Mouse (Mus musculus) heart, embryonic 15.5 days (tissue): ENCODE data around the gene Bbs9. TPM values are rescaled to one million over a fixed set of nuclear protein-coding genes. Genes with fewer than 3 reads are reported as not detected.

Experiments used
- ATAC-seq: fragments of 200-750 bp; cut with Nextera tagmentation; replicated peaks from 2 replicates; pipeline ENCODE4 v1.8.0; 2017; ENCODE audit warnings: low read depth, moderate TSS enrichment; ENCODE audit not compliant: insufficient number of reproducible peaks, insufficient read depth, low FRiP score
- H3K27ac ChIP-seq: fragments of 300-500 bp; sonication (generic); 2 replicates; pipeline ENCODE4 v1.5.1; 2015; ENCODE audit warnings: mild to moderate bottlenecking, inconsistent platforms
- H3K27me3 ChIP-seq: fragments of 300-500 bp; sonication (generic); 2 replicates; pipeline ENCODE4 v1.6.1; 2015; ENCODE audit warnings: inconsistent platforms
- H3K36me3 ChIP-seq: fragments of 300-500 bp; sonication (generic); 2 replicates; pipeline ENCODE4 v1.6.1; 2015; ENCODE audit warnings: mild to moderate bottlenecking, inconsistent platforms
- H3K4me1 ChIP-seq: fragments of 300-500 bp; sonication (generic); replicated peaks from 2 replicates; pipeline ENCODE4 v1.6.1; 2015; ENCODE audit warnings: inconsistent platforms
- H3K4me2 ChIP-seq: fragments of 300-500 bp; sonication (generic); 2 replicates; pipeline ENCODE4 v1.6.1; 2015; ENCODE audit warnings: inconsistent platforms, mild to moderate bottlenecking, moderate library complexity
- H3K4me3 ChIP-seq: fragments of 300-500 bp; sonication (generic); 2 replicates; pipeline ENCODE4 v1.5.1; 2015; ENCODE audit warnings: mild to moderate bottlenecking, inconsistent platforms
- H3K9ac ChIP-seq: fragments of 300-500 bp; sonication (generic); 2 replicates; pipeline ENCODE4 v1.6.1; 2015; ENCODE audit warnings: mild to moderate bottlenecking, inconsistent platforms
- H3K9me3 ChIP-seq: fragments of 300-500 bp; sonication (generic); replicated peaks from 2 replicates; pipeline ENCODE4 v1.6.1; 2016; ENCODE audit warnings: inconsistent platforms
- WGBS: fragments of 180-500 bp; shearing (Covaris S2); methylation state at CpG from one replicate; pipeline ENCODE4 v1.1.7; 2015; ENCODE audit warnings: mixed read lengths; 5-methylcytosine and 5-hydroxymethylcytosine counted together
- polyA plus RNA-seq: library from polyadenylated mRNA; unstranded; fragments of >200 nt; fragmentation: Nextera tagmentation; extraction: Ambion mirVana; gene quantifications from 2 replicates; pipeline ENCODE4 v1.2.1, GENCODE M21; 2015

The Bbs9 gene
- polyA plus RNA-seq, 1 experiment from 2014 or later: 7.6 TPM

DNA sequence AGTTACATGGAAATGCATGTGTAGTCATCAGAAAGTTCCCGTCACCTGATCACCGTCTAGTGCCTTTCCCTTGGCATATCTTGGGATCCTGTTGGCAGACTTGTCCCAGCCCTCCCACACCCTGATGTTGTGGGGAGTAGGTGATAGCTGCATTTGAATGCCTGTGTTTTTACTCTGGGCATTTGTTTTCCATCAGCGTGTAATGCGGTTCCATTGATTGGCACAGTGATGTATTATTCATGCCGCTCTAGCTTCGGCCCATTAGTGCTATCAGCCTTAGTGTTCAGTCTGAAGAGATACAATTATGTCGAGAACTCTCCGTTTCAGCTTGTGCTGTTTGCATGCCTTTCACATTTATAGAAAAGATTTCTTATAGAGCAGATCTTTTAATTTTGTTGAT is 259.9 kb downstream of the Bbs9 start:
- H3K9ac ChIP-seq: no peak overlapping the region
- 63% methylated on average over 8 of the region's 8 CpGs for WGBS

DNA sequence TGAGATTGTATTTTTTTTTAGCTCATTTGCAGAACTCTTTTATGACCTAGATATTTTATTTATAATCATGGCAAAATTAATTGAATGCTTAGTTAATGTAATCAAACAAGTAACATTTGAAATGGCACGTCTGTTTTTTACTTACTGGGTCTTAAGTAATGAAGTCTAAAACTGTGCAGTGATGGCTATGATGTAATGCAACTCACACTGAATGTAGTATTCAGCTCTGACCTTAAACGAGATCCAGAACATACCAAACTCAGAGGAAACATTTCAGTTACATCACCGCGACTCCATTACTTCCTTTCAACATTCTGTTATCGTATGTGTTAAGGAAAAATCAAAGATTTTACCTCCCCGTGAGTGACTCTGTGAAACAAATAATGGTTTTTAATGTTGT is 262.4 kb downstream of the Bbs9 start:
- Histone ChIP-seq H3K4me1 (no peaks in the 10 kb centered on the region), H3K36me3 (no peaks in the 10 kb centered on the region), H3K27me3 (no peaks in the 10 kb centered on the region), H3K9me3 (no peaks in the 10 kb centered on the region), H3K4me3 (no peak overlapping the region), H3K4me2 (no peak overlapping the region), H3K9ac (no peak overlapping the region), H3K27ac (no peak overlapping the region)
- ATAC-seq: no peak
- 65% methylated on average over 6 of the region's 6 CpGs for WGBS

More for the DNA sequence above, 259.9 kb downstream of the Bbs9 start:
- no peak overlapping the region for H3K4me3 ChIP-seq
- H3K36me3 ChIP-seq: no peaks in the 10 kb centered on the region
- no peak overlapping the region for H3K27ac ChIP-seq
- no peaks in the 10 kb centered on the region for H3K4me1 ChIP-seq
- ATAC-seq: no peak
- H3K27me3 ChIP-seq: no peaks in the 10 kb centered on the region
- H3K9me3 ChIP-seq: no peaks in the 10 kb centered on the region
- no peak overlapping the region for H3K4me2 ChIP-seq

DNA sequence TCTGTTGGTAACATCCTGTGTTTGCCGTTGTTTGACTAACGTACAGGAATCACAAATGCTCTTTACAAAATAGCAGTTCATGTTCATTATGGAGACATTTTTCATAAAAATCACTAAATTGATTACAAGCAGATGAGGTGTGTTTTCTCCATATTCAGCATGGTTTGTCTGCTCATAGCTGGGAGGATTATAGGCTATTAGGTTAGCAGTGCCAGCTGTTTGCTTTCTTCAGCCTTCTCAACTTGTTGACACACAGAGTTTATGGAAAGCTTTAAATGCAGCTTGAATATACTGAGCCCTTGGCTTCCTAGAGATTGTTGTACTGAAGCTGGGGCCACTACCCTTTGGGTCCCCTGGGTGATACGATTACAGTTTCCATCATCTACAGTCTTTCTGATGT is 263.3 kb downstream of the Bbs9 start:
- Histone ChIP-seq H3K27ac (no peak overlapping the region), H3K9me3 (no peaks in the 10 kb centered on the region), H3K9ac (no peak overlapping the region), H3K4me1 (no peaks in the 10 kb centered on the region), H3K27me3 (no peaks in the 10 kb centered on the region), H3K4me3 (no peak overlapping the region), H3K36me3 (no peaks in the 10 kb centered on the region), H3K4me2 (no peak overlapping the region)
- no peak for ATAC-seq
- 87% methylated on average over 3 of the region's 3 CpGs for WGBS

DNA sequence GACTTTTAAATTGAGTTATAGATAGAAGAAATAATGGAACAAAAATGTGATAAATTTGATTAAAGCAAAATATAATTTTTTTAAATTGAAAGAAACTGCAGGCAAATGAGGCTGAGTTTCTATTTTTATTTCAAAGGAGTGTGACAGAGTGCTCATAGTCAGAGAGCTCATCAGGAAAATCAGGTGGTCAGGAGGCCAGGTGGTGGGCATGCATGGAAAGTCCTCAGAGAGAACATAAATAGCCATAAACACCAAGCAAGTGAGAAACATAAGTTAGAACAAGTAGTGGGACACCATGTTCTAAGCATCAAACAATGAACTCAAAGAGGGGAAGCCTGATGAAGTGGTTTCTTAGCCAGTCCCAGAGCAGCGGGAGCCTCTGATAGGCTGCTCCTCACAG is 266.5 kb downstream of the Bbs9 start:
- Histone ChIP-seq H3K27me3 (no peaks in the 10 kb centered on the region), H3K9me3 (no peaks in the 10 kb centered on the region), H3K9ac (no peak overlapping the region), H3K27ac (no peak overlapping the region), H3K4me3 (no peak overlapping the region), H3K4me2 (no peak overlapping the region), H3K36me3 (no peaks in the 10 kb centered on the region), H3K4me1 (no peaks in the 10 kb centered on the region)
- ATAC-seq: no peak
- WGBS: 90% methylated on average over 1 of the region's 1 CpGs

DNA sequence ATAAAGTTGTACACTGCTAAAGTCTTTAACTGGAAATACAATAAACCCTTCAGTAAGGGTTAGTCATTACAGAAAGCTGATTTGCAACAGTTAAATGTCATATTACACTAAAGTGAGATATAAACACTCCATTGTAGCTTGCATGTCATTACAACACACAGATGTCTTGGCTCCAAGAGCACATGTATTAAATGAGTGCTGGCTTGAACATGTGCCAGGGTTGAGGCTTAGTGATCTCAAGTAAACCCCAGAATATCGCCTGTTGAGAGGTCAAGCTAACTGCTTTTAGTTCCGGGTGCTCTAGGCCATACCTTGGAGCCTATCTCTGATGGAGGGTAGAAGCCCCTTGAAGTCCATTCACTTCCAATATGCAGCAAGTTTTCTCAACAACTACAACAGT is 273.1 kb downstream of the Bbs9 start:
- Histone ChIP-seq H3K4me3 (no peak overlapping the region), H3K9ac (no peak overlapping the region), H3K36me3 (no peaks in the 10 kb centered on the region), H3K27ac (no peak overlapping the region), H3K4me2 (no peak overlapping the region), H3K27me3 (no peaks in the 10 kb centered on the region), H3K4me1 (no peaks in the 10 kb centered on the region), H3K9me3 (no peaks in the 10 kb centered on the region)
- WGBS: 65% methylated on average over 2 of the region's 2 CpGs
- no peak for ATAC-seq

DNA sequence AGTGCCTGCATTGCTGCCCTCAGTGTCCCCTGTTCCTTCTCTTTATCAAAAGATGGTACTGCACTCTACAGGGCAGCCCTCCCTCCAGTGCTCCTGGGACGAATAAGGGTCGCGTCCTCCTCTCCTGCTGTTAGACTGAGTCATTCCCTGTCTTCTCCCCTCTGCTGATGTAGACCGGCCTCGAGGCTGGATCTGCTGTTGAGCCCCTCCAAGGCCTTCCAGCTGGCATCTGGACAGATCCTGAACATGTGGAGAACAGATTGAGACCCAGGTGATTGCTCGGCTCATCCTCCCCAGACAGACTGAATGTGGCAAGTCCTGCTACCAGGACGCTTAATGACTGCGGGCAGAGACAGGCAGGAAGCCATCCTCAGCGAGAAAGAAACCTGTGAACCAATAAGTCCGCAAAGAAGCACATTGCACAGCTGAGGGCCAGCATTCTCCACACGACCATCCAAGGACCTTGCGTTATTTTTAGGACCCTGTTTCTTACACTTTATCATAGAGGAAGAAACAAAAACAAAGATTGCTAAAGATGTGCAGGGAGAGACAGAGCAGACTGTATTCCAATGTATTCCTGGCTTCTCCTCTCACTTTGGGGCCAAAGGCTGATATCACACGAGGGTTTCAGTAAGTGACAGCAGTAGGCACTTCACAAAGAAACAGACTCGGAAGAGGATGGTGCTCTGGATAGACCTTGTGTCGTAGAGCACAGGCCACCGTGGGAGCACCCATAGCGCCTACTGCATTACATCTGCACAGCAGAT is 275.4 kb downstream of the Bbs9 start:
- no peak overlapping the region for H3K27ac ChIP-seq
- 65% methylated on average over 17 of the region's 17 CpGs for WGBS

DNA sequence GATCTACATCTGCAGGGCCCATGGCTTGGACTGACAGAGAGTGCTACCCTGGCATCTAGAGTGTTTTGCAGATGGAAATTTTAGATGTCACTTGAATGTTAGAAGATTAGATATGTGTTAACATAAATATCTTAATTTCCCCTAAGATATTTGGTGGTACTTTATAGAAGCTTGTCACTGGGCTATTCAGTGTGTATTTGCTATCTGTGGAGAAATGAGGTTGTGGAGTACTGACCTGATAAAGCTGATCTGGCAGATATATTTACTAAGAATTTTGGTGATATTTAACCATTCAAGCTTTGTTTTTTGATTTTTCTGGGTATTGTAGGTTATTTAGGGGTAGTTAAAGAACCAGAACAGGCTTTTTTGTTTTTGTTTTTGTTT is 276.0 kb downstream of the Bbs9 start:
- H3K4me2 ChIP-seq: no peak overlapping the region
- no peak overlapping the region for H3K4me3 ChIP-seq
- no peak overlapping the region for H3K27ac ChIP-seq
- H3K4me1 ChIP-seq: no peaks in the 10 kb centered on the region
- no peak overlapping the region for H3K9ac ChIP-seq
- H3K9me3 ChIP-seq: no peaks in the 10 kb centered on the region
- H3K27me3 ChIP-seq: no peaks in the 10 kb centered on the region
- no peaks in the 10 kb centered on the region for H3K36me3 ChIP-seq
- no peak for ATAC-seq

More for the DNA sequence above, 275.4 kb downstream of the Bbs9 start:
- Histone ChIP-seq H3K4me3 (no peak overlapping the region), H3K27me3 (no peaks in the 10 kb centered on the region), H3K4me1 (no peaks in the 10 kb centered on the region), H3K9me3 (no peaks in the 10 kb centered on the region), H3K4me2 (no peak overlapping the region), H3K36me3 (no peaks in the 10 kb centered on the region), H3K9ac (no peak overlapping the region)
- ATAC-seq: no peak

DNA sequence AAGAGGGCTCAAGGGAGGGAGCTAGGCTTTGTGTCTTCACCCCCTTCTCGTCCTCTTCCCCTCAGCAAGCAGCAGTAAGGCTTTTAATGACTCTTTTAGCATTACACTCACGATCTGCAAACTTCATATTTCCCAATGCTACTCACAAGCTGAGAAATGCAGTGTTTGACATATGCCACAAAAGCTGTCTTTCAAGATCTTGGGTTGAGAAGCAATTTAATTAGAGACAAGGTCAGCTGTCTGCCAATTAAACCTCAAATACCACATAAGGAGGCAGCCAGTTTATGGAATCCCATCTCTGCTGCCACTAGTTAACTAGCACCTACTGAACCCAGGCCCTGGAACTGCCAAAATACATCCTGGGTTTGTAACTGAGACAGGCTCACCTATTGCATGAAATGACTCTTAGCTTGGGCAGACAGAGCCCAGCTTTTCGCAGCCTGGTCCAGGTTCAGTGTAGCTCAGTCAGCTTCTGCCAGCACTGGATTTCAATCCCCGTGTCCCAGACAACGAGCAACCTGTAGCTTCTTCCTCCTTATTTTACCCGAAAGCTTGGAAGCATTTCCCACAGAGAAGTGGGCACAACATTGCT is 278.7 kb downstream of the Bbs9 start:
- no peak for ATAC-seq

DNA sequence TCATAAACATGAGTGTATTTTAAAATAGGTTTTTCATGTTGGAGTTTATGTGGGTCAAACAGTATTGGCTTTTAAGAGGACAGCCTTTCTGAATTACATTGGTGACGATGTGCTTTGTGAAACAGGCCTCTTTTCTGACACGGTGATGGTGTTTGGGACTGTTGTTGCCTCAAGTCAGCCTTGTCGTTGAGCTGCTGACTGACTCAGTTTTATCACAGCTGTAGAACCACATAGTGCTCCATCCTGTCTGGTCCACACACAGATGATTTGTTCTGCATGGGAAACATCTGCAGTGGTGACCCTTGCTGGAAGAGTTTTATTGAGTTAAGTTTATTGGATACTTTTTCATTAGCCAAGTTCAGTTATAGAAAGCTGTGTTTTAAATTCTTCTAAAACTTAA is 283.0 kb downstream of the Bbs9 start:
- Histone ChIP-seq H3K9me3 (no peaks in the 10 kb centered on the region), H3K4me1 (no peaks in the 10 kb centered on the region), H3K9ac (no peak overlapping the region), H3K4me3 (no peak overlapping the region), H3K4me2 (no peak overlapping the region), H3K27ac (no peak overlapping the region), H3K27me3 (no peaks in the 10 kb centered on the region), H3K36me3 (no peaks in the 10 kb centered on the region)
- no peak for ATAC-seq
- WGBS: 65% methylated on average over 3 of the region's 3 CpGs

More for the DNA sequence above, 278.7 kb downstream of the Bbs9 start:
- Histone ChIP-seq H3K36me3 (no peaks in the 10 kb centered on the region), H3K9ac (no peak overlapping the region), H3K9me3 (no peaks in the 10 kb centered on the region), H3K4me2 (no peak overlapping the region), H3K27ac (no peak overlapping the region), H3K4me1 (no peaks in the 10 kb centered on the region), H3K4me3 (no peak overlapping the region), H3K27me3 (no peaks in the 10 kb centered on the region)
- 77% methylated on average over 6 of the region's 6 CpGs for WGBS

DNA sequence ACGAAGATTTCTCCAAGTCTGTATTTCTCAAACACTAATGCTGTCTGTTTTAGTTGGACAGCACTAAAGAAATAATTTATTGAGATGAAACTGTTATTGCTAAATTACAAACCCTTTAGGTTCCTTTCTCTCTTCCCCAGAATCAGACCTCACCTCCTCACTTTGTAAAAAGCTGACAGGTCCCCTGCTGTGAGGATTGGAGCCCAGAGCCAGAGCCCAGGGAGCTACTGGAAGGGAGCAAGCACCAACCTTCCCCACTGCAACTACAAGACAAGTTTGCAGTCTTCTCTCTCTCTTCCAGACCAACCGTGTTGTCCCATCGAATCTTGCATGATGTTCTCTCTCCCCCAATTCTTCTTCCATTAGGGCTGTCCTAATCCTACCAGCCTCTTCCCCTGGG is 283.7 kb downstream of the Bbs9 start:
- Histone ChIP-seq H3K9me3 (no peaks in the 10 kb centered on the region), H3K4me2 (no peak overlapping the region), H3K9ac (no peak overlapping the region), H3K4me1 (no peaks in the 10 kb centered on the region), H3K36me3 (no peaks in the 10 kb centered on the region), H3K27ac (no peak overlapping the region), H3K27me3 (no peaks in the 10 kb centered on the region), H3K4me3 (no peak overlapping the region)
- ATAC-seq: no peak
- 60% methylated on average over 3 of the region's 3 CpGs for WGBS

DNA sequence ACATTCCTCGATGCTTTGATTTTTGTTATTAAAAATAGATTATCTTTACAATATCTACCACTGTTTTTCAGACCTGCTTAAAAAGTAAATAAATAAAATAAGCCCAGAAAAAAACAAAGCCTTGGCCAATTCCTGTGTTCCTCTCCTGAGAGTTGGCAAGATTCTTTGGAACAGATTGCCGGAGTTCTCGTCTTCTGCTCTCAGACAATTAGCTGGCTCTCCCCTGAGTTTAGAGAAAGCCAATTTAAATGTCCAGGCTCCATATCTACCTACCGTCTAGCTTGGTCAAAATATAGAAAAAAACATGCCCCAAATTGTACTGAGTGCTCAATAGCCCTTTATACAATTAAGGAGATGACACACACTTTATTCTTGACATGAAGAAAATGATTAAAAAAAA is 284.9 kb downstream of the Bbs9 start:
- Histone ChIP-seq H3K9ac (no peak overlapping the region), H3K27ac (no peak overlapping the region), H3K4me3 (no peak overlapping the region), H3K36me3 (no peaks in the 10 kb centered on the region), H3K4me1 (no peaks in the 10 kb centered on the region), H3K4me2 (no peak overlapping the region), H3K9me3 (no peaks in the 10 kb centered on the region), H3K27me3 (no peaks in the 10 kb centered on the region)
- no peak for ATAC-seq
- WGBS: 77% methylated on average over 4 of the region's 4 CpGs

DNA sequence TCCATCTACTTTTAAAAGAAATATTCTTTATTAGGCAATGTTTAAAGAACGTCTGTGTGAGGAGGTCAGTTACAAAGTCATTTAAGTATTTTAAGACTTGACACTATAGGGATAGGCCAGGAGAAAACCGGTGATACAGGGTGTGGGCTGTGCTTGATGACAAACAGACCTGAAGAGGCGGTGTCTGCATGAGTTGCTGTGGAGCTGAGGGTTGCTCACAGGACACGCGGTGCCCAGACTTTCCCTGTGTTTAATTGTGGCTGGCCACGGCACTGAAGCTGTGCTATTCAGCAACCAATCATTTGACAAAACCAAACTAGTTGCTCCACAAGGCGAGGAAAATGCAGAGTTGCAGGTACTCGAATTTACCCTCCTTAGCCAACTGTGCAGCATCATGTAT is 286.0 kb downstream of the Bbs9 start:
- no peak for ATAC-seq
- Histone ChIP-seq H3K4me1 (no peaks in the 10 kb centered on the region), H3K27me3 (no peaks in the 10 kb centered on the region), H3K4me3 (no peak overlapping the region), H3K27ac (no peak overlapping the region), H3K4me2 (no peak overlapping the region), H3K9ac (no peak overlapping the region), H3K36me3 (no peaks in the 10 kb centered on the region), H3K9me3 (no peaks in the 10 kb centered on the region)
- WGBS: 66% methylated on average over 8 of the region's 8 CpGs
